Mouse (Mus musculus) heart, embryonic 12.5 days (tissue): ENCODE results near the gene Mrps6. TPM values are rescaled to one million over a fixed set of nuclear protein-coding genes. Genes with fewer than 3 reads are reported as not detected.

Experiments
- ATAC-seq: fragments of 200-750 bp; cut with Nextera tagmentation; 2 replicates; pipeline ENCODE4 v1.8.0; 2017; ENCODE audit warnings: moderate TSS enrichment, moderate library complexity; ENCODE audit not compliant: insufficient number of reproducible peaks, low FRiP score
- H3K27ac ChIP-seq: fragments of 300-500 bp; sonication (generic); 2 replicates; pipeline ENCODE4 v1.5.1; 2016; ENCODE audit warnings: mild to moderate bottlenecking, moderate library complexity; ENCODE audit not compliant: poor library complexity, severe bottlenecking
- H3K27me3 ChIP-seq: fragments of 300-500 bp; sonication (generic); replicated peaks from 2 replicates; pipeline ENCODE4 v1.6.1; 2016; ENCODE audit warnings: mild to moderate bottlenecking, moderate library complexity
- H3K36me3 ChIP-seq: fragments of 300-500 bp; sonication (generic); 2 replicates; pipeline ENCODE4 v1.6.1; 2016; ENCODE audit warnings: mild to moderate bottlenecking, moderate library complexity
- H3K4me1 ChIP-seq: fragments of 300-500 bp; sonication (generic); replicated peaks from 2 replicates; pipeline ENCODE4 v1.6.1; 2016; ENCODE audit warnings: mild to moderate bottlenecking
- H3K4me2 ChIP-seq: fragments of 300-500 bp; sonication (generic); 2 replicates; pipeline ENCODE4 v1.6.1; 2016; ENCODE audit warnings: mild to moderate bottlenecking, moderate library complexity
- H3K4me3 ChIP-seq: fragments of 300-500 bp; sonication (generic); 2 replicates; pipeline ENCODE4 v1.5.1; 2016; ENCODE audit warnings: mild to moderate bottlenecking
- H3K9ac ChIP-seq: fragments of 300-500 bp; sonication (generic); 2 replicates; pipeline ENCODE4 v1.6.1; 2016; ENCODE audit warnings: mild to moderate bottlenecking, moderate library complexity
- H3K9me3 ChIP-seq: fragments of 300-500 bp; sonication (generic); replicated peaks from 2 replicates; pipeline ENCODE4 v1.6.1; 2016; ENCODE audit warnings: mild to moderate bottlenecking, moderate library complexity
- WGBS: fragments of 180-500 bp; shearing (Covaris S2); methylation state at CpG from one replicate; pipeline ENCODE4 v1.1.7; 2016; 5-methylcytosine and 5-hydroxymethylcytosine counted together
- polyA plus RNA-seq: library from polyadenylated mRNA; unstranded; fragments of >200 nt; fragmentation: Nextera tagmentation; extraction: Ambion mirVana; gene quantifications from 2 replicates; pipeline ENCODE4 v1.2.1, GENCODE M21; 2016

The Mrps6 gene
- polyA plus RNA-seq, 1 experiment from 2014 or later: 118 TPM

DNA sequence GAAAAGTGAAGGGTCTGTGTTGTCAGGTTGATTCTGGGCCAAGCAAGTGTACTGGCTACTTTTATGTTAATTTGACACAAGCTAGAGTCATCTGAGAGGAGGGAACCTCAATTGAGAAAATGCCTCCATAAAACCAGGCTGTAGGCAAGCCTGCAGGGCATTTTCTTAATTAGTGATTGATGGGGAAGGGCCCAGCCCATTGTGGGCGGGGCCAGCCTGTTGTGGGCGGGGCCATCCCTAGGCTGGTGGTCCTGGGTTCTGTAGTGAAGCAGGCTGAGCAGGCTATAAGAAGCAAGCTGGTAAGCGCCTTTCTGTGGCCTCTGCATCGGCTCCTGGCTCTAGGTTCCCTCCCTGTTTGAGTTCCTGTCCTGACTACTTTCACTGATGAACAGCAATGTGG is 69.2 kb downstream of the Mrps6 start:
- 0 out of 2 replicates have a peak, but pooled peaks cover 7% of the 10 kb centered on the region for H3K4me1 ChIP-seq
- H3K36me3 ChIP-seq: no peaks in the 10 kb centered on the region
- no peak for ATAC-seq
- no peak overlapping the region for H3K27ac ChIP-seq
- no peak overlapping the region for H3K4me3 ChIP-seq
- peaks cover 13% of the 10 kb centered on the region for H3K9me3 ChIP-seq
- no peak overlapping the region for H3K9ac ChIP-seq
- H3K4me2 ChIP-seq: no peak overlapping the region
- no peaks in the 10 kb centered on the region for H3K27me3 ChIP-seq
- 52% methylated on average over 4 of the region's 4 CpGs for WGBS

DNA sequence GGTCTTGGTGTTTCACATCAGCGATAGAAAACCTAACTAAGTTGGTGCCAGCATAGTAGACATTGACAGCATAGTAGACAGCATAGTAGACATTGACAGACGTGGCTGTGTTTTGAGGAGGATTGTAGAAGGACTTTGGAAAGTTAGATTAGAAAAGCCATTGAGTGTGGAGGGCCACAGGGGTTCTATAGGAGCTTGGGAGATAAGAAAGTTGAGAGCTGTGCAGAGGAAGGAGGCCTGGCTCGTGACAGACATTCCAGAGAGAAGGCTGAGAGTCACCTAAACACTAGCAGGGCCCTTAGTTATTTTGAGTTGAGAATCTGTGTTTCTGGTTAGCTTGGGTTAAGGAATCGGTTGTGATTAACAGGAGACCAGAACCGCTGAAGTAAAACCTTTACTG is 69.6 kb downstream of the Mrps6 start:
- Histone ChIP-seq H3K36me3 (no peaks in the 10 kb centered on the region), H3K27ac (no peak overlapping the region), H3K4me1 (0 out of 2 replicates have a peak, but pooled peaks cover 7% of the 10 kb centered on the region), H3K27me3 (no peaks in the 10 kb centered on the region), H3K4me3 (no peak overlapping the region), H3K4me2 (no peak overlapping the region), H3K9me3 (peaks cover 13% of the 10 kb centered on the region), H3K9ac (no peak overlapping the region)
- 59% methylated on average over 5 of the region's 5 CpGs for WGBS
- no peak for ATAC-seq

DNA sequence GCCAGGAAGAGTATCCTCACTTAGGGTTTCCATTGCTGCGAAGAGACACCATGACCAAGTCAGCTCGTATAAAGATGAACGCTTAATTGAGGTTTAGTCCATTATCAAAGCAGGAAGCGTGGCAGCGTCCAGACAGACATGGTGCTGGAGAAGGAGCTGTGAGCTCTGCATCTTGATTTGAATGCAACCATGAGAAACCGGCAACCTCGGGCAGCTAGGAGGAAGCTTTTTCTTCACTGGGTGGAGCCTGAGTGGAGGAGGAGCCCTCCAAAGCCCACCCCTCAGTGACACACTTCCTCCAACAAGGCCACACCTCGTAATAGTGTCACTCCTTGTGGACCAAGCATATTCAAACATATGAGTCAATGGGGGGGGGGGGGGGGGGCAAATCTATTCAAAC is 71.8 kb downstream of the Mrps6 start:
- WGBS: 87% methylated on average over 8 of the region's 8 CpGs

DNA sequence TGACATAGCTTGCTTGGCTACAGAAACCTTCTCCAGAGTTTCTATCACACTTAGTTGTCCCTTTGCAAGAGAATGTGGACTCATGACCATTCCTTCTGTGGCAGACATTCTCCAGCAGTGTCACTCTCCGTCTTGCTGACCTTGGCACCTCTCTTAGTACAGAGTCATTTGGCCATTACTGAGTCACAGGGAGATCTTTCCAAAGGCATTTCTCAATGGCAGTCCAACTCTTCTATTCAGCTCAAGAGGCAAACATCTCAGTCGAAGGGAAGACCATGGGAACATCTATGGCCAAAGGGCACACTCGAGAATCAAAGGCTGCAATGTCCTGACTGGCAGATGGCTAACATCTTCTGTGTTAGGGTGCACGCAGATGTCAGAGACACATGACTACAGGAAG is 74.4 kb downstream of the Mrps6 start:
- Histone ChIP-seq H3K27me3 (no peaks in the 10 kb centered on the region), H3K9ac (no peak overlapping the region), H3K4me1 (0 out of 2 replicates have a peak, but pooled peaks cover 3% of the 10 kb centered on the region), H3K36me3 (no peaks in the 10 kb centered on the region), H3K4me3 (no peak overlapping the region), H3K9me3 (0 out of 2 replicates have a peak, but pooled peaks cover 3% of the 10 kb centered on the region), H3K27ac (no peak overlapping the region), H3K4me2 (no peak overlapping the region)
- WGBS: 72% methylated on average over 4 of the region's 4 CpGs
- ATAC-seq: no peak

More for the DNA sequence above, 71.8 kb downstream of the Mrps6 start:
- H3K4me3 ChIP-seq: no peak overlapping the region
- no peak overlapping the region for H3K9ac ChIP-seq
- no peak for ATAC-seq
- no peaks in the 10 kb centered on the region for H3K36me3 ChIP-seq
- H3K4me2 ChIP-seq: no peak overlapping the region
- 0 out of 2 replicates have a peak, but pooled peaks cover 7% of the 10 kb centered on the region for H3K4me1 ChIP-seq
- H3K9me3 ChIP-seq: peaks cover 4% of the 10 kb centered on the region; the same call in 1 of the 2 replicates
- H3K27me3 ChIP-seq: no peaks in the 10 kb centered on the region
- H3K27ac ChIP-seq: no peak overlapping the region

DNA sequence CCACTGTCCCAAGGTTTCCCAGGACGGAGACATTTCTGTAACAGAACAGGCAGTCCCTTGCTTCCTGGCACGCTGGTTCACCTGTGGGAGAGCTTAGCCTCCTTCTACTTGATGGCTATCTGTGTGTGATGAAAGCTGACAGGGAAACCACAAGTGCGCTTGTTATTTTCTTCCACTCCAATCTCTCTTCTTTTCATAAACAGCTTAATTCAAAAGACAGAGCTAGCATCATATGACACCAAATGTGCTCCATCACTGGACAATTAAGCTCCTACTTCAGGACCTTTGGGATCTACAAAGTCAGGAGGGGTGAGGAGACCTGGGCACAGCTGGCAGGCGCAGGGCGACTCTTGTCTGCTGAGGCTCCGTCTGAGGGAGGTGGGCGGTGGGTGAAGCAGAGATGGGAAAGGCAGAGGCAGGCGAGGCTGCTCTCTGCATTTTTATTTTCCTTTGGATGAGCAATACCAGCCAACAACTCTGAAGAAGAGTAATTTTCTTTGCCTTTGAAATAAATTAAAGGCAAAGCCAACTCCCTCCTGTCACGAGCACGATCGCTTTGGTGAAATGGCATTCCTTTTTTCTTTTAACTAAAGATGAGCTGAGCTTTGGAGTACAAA is 76.2 kb downstream of the Mrps6 start:
- no peak for ATAC-seq
- no peak overlapping the region for H3K4me3 ChIP-seq
- 85% methylated on average over 11 of the region's 11 CpGs for WGBS
- no peaks in the 10 kb centered on the region for H3K27me3 ChIP-seq
- H3K9ac ChIP-seq: no peak overlapping the region
- H3K27ac ChIP-seq: no peak overlapping the region
- H3K4me1 ChIP-seq: peaks cover 2% of the 10 kb centered on the region; the same call in 1 of the 2 replicates
- no peaks in the 10 kb centered on the region for H3K36me3 ChIP-seq
- H3K4me2 ChIP-seq: no peak overlapping the region
- 0 out of 2 replicates have a peak, but pooled peaks cover 3% of the 10 kb centered on the region for H3K9me3 ChIP-seq

DNA sequence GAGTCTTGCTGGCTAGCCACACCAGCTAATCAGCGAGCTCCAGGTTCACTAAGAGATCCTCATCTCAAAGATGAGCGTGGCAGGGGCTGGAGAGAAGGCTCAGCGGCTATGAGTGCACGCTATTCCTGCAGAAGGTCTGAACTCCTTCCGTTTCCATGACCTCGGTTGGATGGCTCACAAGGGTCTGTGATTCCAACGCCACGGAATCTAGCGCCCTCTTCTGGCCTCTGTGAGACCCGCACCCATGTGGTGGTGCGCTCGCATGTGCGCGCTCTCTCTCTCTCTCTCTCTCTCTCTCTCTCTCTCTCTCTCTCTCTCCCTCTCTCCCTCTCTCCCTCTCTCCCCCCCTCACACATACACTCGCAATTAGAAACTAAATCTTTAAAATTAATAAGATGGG is 78.2 kb downstream of the Mrps6 start:
- 86% methylated on average over 15 of the region's 15 CpGs for WGBS
- no peak for ATAC-seq

DNA sequence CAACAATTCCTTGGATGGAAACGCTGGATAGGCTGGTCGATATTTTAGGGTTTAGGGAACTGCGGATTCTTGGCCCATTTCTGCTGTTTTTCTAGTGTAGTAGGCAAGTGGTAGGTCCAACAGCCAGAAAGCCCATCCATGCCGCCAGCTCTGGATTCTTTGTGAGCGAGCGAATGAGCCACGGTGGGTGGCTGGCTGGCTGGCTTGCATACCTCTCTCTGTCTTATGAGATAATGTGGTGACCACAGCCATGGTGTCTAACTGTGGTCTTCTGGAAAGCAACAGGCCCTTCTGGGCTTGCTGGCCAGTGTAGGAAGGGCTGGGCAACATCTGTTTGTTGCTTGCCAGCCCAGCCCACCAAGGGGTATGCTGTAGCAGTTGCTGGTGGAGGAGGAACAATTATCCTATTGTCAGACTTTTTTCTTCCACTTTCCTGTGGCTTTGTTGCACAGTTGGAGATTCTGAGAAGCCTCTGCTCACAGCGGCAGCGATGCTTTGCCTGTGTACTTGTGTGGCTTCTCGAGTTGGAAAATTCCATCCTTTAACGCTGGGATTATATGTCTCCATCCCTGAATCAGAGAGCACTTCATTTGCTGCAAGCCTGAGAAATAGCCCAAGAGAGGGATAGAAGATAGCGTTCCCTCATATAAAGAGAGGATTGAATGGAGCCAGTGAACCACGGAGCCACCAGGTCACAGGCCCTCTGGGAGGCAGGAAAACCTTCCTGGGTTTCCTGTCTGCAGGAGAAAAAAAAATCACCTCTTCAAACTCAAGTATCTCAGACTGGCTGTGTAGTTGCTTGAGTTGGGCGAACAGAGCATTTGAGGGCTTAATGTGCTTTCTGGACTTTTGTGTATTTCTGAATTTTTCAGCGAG is 81.6 kb downstream of the Mrps6 start:
- no peak for ATAC-seq
- H3K4me1 ChIP-seq: peaks cover 14% of the 10 kb centered on the region; the same call in 1 of the 2 replicates
- H3K4me3 ChIP-seq: no peak overlapping the region
- no peak overlapping the region for H3K27ac ChIP-seq
- no peak overlapping the region for H3K4me2 ChIP-seq
- 60% methylated on average over 15 of the region's 15 CpGs for WGBS
- H3K27me3 ChIP-seq: no peaks in the 10 kb centered on the region
- peaks cover 6% of the 10 kb centered on the region; the same call in 1 of the 2 replicates for H3K9me3 ChIP-seq
- no peaks in the 10 kb centered on the region for H3K36me3 ChIP-seq
- H3K9ac ChIP-seq: no peak overlapping the region

More for the DNA sequence above, 78.2 kb downstream of the Mrps6 start:
- Histone ChIP-seq H3K4me3 (no peak overlapping the region), H3K27me3 (no peaks in the 10 kb centered on the region), H3K4me2 (no peak overlapping the region), H3K27ac (no peak overlapping the region), H3K4me1 (peaks cover 10% of the 10 kb centered on the region; the same call in 1 of the 2 replicates), H3K36me3 (no peaks in the 10 kb centered on the region), H3K9me3 (0 out of 2 replicates have a peak, but pooled peaks cover 3% of the 10 kb centered on the region), H3K9ac (no peak overlapping the region)

DNA sequence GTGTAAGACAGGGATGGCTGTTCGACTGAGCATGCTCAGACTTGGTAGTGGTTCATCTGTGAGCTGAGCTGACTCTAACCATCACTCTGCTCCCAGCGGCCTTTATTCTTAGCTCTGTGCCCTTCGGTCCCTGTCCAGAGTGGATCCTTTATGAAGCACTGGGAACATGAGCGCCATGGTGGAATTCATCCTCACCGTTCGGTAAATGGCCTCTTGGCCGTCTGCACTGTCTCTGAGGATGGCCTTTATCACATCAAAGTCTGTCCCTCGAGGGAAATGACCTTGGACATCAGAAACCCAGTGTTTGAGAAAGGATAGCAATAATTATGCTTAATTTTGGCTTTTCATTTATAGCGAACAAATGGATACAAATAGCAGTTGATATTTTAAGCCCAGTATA is 82.3 kb downstream of the Mrps6 start:
- H3K4me1 ChIP-seq: peaks cover 14% of the 10 kb centered on the region; the same call in 1 of the 2 replicates
- no peak overlapping the region for H3K27ac ChIP-seq
- no peak overlapping the region for H3K9ac ChIP-seq
- 74% methylated on average over 9 of the region's 9 CpGs for WGBS
- no peak overlapping the region for H3K4me2 ChIP-seq
- H3K9me3 ChIP-seq: peaks cover 6% of the 10 kb centered on the region; the same call in 1 of the 2 replicates
- no peaks in the 10 kb centered on the region for H3K36me3 ChIP-seq
- no peak overlapping the region for H3K4me3 ChIP-seq
- no peaks in the 10 kb centered on the region for H3K27me3 ChIP-seq
- no peak for ATAC-seq

DNA sequence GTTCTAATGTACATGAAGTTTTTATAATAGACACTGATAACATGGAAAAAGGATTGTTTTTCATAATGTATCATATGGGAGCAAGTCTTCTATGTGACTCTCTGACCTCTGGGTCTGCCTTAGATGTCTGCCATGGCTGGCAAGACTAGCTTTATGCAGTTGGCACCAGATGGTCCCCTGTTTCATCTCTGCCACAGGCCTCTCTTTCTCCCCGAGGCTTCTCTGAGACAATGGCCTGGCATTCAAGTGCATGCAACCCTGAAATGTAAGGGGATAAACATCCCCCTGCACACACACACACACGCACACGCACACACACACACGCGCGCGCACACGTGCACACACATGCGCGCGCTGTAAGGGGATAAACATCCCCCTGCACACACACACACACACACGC is 83.0 kb downstream of the Mrps6 start:
- WGBS: 94% methylated on average over 12 of the region's 12 CpGs
- H3K9ac ChIP-seq: no peak overlapping the region
- H3K27ac ChIP-seq: no peak overlapping the region
- no peak overlapping the region for H3K4me2 ChIP-seq
- H3K4me3 ChIP-seq: no peak overlapping the region
- peaks cover 6% of the 10 kb centered on the region; the same call in 1 of the 2 replicates for H3K9me3 ChIP-seq
- H3K36me3 ChIP-seq: no peaks in the 10 kb centered on the region
- ATAC-seq: no peak
- H3K4me1 ChIP-seq: peaks cover 14% of the 10 kb centered on the region; the same call in 1 of the 2 replicates
- no peaks in the 10 kb centered on the region for H3K27me3 ChIP-seq

DNA sequence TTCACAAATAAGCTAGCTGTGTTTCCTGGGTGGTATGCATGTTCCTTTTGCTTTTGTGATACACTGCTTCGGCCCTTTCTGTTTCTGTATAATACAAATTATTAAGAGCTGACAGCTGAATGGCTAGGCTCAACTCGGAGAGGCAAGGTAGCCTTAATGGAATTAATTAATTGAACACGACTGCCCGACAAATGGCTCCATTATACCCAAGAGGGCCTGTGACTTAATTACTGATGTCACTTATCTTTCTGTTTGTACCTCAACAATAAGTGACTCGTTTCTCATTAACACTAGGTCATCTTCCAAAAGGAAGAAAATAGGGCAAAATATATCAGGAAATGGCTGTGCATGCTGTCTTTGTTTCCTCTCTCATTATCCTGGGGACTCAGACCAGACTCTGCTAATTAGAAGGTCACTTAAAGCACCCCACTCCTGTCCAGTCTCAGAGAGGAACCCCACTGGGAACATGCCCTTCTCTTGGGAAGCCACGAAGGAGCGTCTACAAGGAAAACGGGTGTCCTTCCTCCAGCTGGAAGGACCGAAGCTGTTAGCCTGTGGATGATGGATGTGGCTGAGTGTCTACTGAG is 84.4 kb downstream of the Mrps6 start:
- Histone ChIP-seq H3K27me3 (no peaks in the 10 kb centered on the region), H3K4me1 (peaks cover 14% of the 10 kb centered on the region; the same call in 1 of the 2 replicates), H3K4me3 (no peak overlapping the region), H3K36me3 (no peaks in the 10 kb centered on the region), H3K27ac (no peak overlapping the region), H3K9me3 (peaks cover 2% of the 10 kb centered on the region; the same call in 1 of the 2 replicates), H3K4me2 (no peak overlapping the region), H3K9ac (no peak overlapping the region)
- 75% methylated on average over 9 of the region's 9 CpGs for WGBS
- no peak for ATAC-seq
